Mouse (Mus musculus) heart, embryonic 13.5 days (tissue): ENCODE results near the gene Zfyve1. TPM values are rescaled to one million over a fixed set of nuclear protein-coding genes. Genes with fewer than 3 reads are reported as not detected.

ENCODE experiments used
- polyA plus RNA-seq: library from polyadenylated mRNA; unstranded; fragments of >200 nt; fragmentation: Nextera tagmentation; extraction: Ambion mirVana; gene quantifications from 2 replicates; pipeline ENCODE4 v1.2.1, GENCODE M21; 2015

The Zfyve1 gene
- polyA plus RNA-seq, 1 experiment from 2014 or later, result 14.6 TPM

Other genes starting within 250 kb of the Zfyve1 start
- 18.8 and 23.1 TPM in 2 replicates for gene Dpf3, start 109.5 kb downstream of the Zfyve1 start, polyA plus RNA-seq
- gene Dcaf4, start 76.8 kb downstream of the Zfyve1 start, polyA plus RNA-seq, result 23.3 TPM in 2 replicates
- gene Rbm25, start 34.0 kb upstream of the Zfyve1 start, polyA plus RNA-seq, result 151 and 168 TPM in 2 replicates
- 40.7 and 42.5 TPM in 2 replicates for gene Psen1, start 90.9 kb upstream of the Zfyve1 start, polyA plus RNA-seq
- gene Papln, start 166.4 kb upstream of the Zfyve1 start, polyA plus RNA-seq, result 0.17 and 0.33 TPM in 2 replicates